Mouse (Mus musculus): ENCODE data around the gene Pced1b.

The Pced1b gene

GRCm38 (mm10) chr15:97400866-97401265 is 154.0 kb downstream of the Pced1b start:
- DNase-seq (ENCODE audit: low spot score), result no peak

- no peak for DNase-seq (ENCODE audit: low spot score)
Observed at GRCm38 (mm10) chr15:97404483-97404882, 157.6 kb downstream of the Pced1b start.

- DNase-seq (ENCODE audit: low spot score), result no peak
Observed at GRCm38 (mm10) chr15:97404998-97405397, 158.1 kb downstream of the Pced1b start.

- DNase-seq (ENCODE audit: low spot score), result no peak
Observed at GRCm38 (mm10) chr15:97406105-97406504, 159.2 kb downstream of the Pced1b start.

GRCm38 (mm10) chr15:97407496-97408454 is 160.9 kb downstream of the Pced1b start:
- DNase-seq (ENCODE audit: low spot score), result no peak

- no peak for DNase-seq (ENCODE audit: low spot score)
Observed at GRCm38 (mm10) chr15:97411136-97411535, 164.2 kb downstream of the Pced1b start.

GRCm38 (mm10) chr15:97411671-97412070 is 164.8 kb downstream of the Pced1b start:
- no peak for DNase-seq (ENCODE audit: low spot score)

GRCm38 (mm10) chr15:97412308-97412707 is 165.4 kb downstream of the Pced1b start:
- no peak for DNase-seq (ENCODE audit: low spot score)

GRCm38 (mm10) chr15:97412861-97413260 is 166.0 kb downstream of the Pced1b start:
- DNase-seq (ENCODE audit: low spot score), result no peak

- no peak for DNase-seq (ENCODE audit: low spot score)
Observed at GRCm38 (mm10) chr15:97414718-97415413, 168.0 kb downstream of the Pced1b start.

- DNase-seq (ENCODE audit: low spot score), result no peak
Observed at GRCm38 (mm10) chr15:97415426-97415946, 168.6 kb downstream of the Pced1b start.

GRCm38 (mm10) chr15:97420292-97420691 is 173.4 kb downstream of the Pced1b start:
- DNase-seq (ENCODE audit: low spot score), result no peak

GRCm38 (mm10) chr15:97421533-97421932 is 174.6 kb downstream of the Pced1b start:
- DNase-seq (ENCODE audit: low spot score), result no peak

GRCm38 (mm10) chr15:97422212-97422944 is 175.5 kb downstream of the Pced1b start:
- no peak for DNase-seq (ENCODE audit: low spot score)

- no peak for DNase-seq (ENCODE audit: low spot score)
Observed at GRCm38 (mm10) chr15:97424375-97424774, 177.5 kb downstream of the Pced1b start.

GRCm38 (mm10) chr15:97424961-97425360 is 178.1 kb downstream of the Pced1b start:
- DNase-seq (ENCODE audit: low spot score), result no peak

GRCm38 (mm10) chr15:97429201-97429900 is 182.4 kb downstream of the Pced1b start:
- no peak for DNase-seq (ENCODE audit: low spot score)

GRCm38 (mm10) chr15:97431533-97431932 is 184.6 kb downstream of the Pced1b start:
- DNase-seq (ENCODE audit: low spot score), result no peak

- no peak for DNase-seq (ENCODE audit: low spot score)
Observed at GRCm38 (mm10) chr15:97432221-97432620, 185.3 kb downstream of the Pced1b start.

Measured in embryo, embryonic 10.5 days (tissue).